Mouse (Mus musculus) C2C12 (cell line): ENCODE measurements around the gene Saa2. TPM values are rescaled to one million over a fixed set of nuclear protein-coding genes. Genes with fewer than 3 reads are reported as not detected.

Experiments
- H3K27me3 ChIP-seq: one replicate; pipeline ENCODE4 v1.6.1; 2011; ENCODE audit not compliant: control insufficient read depth, insufficient read depth, insufficient read length
- H3K36me3 ChIP-seq: one replicate; pipeline ENCODE4 v1.6.1; 2011; ENCODE audit not compliant: control insufficient read depth, insufficient read depth
- H3K4me3 ChIP-seq: one replicate; pipeline ENCODE4 v1.5.1; 2011; ENCODE audit warnings: mild to moderate bottlenecking, control low read depth; ENCODE audit not compliant: poor library complexity, insufficient read depth, severe bottlenecking
- H3K79me2 ChIP-seq: one replicate; pipeline ENCODE4 v1.6.1; 2011; ENCODE audit not compliant: control insufficient read depth, insufficient read depth
- H3K79me3 ChIP-seq: one replicate; pipeline ENCODE4 v1.6.1; 2011; ENCODE audit warnings: low read depth, control low read depth
- H3ac ChIP-seq: one replicate; pipeline ENCODE3; 2011; ENCODE audit warnings: low read depth; ENCODE audit not compliant: control insufficient read depth, insufficient read length
- CEBPB ChIP-seq: IDR thresholded peaks from one replicate; pipeline ENCODE4 v1.6.1; 2011; ENCODE audit warnings: low read depth, mild to moderate bottlenecking, control low read depth, moderate library complexity
- CTCF ChIP-seq: IDR thresholded peaks from one replicate; pipeline ENCODE4 v1.5.1; 2011; ENCODE audit not compliant: control insufficient read depth, insufficient read depth, insufficient read length
- FOSL1 ChIP-seq: IDR thresholded peaks from one replicate; pipeline ENCODE4 v1.8.0; 2011; ENCODE audit warnings: mild to moderate bottlenecking, low read length; ENCODE audit not compliant: poor library complexity, insufficient read depth, severe bottlenecking
- MAX ChIP-seq: IDR thresholded peaks from one replicate; pipeline ENCODE4 v1.6.1; 2011; ENCODE audit warnings: mild to moderate bottlenecking, control low read depth
- MYOD1 ChIP-seq: IDR thresholded peaks from one replicate; pipeline ENCODE4 v1.6.1; 2011; ENCODE audit warnings: low read depth; ENCODE audit not compliant: control insufficient read depth, insufficient read length
- MYOG ChIP-seq: IDR thresholded peaks from one replicate; pipeline ENCODE4 v1.6.1; 2011; ENCODE audit not compliant: control insufficient read depth, insufficient read length; ENCODE audit errors: extremely low read depth
- USF1 ChIP-seq: IDR thresholded peaks from one replicate; pipeline ENCODE4 v1.6.1; 2011; ENCODE audit warnings: low read depth, mild to moderate bottlenecking, control low read depth, moderate library complexity
- polyA plus RNA-seq: library from polyadenylated mRNA; unstranded; fragments of >200 nt; fragmentation: generic; extraction: Trizol; gene quantifications from one replicate; pipeline ENCODE4 v1.2.1, GENCODE M21; 2012; ENCODE audit warnings: missing spikeins

Saa2 gene
- polyA plus RNA-seq, 1 experiment = 0.04 TPM

- Histone ChIP-seq H3K4me3 (no peak overlapping the region), H3K36me3 (no peaks in the 10 kb centered on the region), H3K79me3 (no peaks in the 10 kb centered on the region), H3ac (no peak overlapping the region), H3K27me3 (no peaks in the 10 kb centered on the region), H3K79me2 (no peaks in the 10 kb centered on the region)
- no peak for TF ChIP-seq FOSL1
- no peak for TF ChIP-seq MAX
- TF ChIP-seq CTCF = no peak
These were observed 5.2 kb upstream of the Saa2 start for GRCm38 (mm10) chr7:46746381-46746780.

GRCm38 (mm10) chr7:46748459-46748858 is 3.1 kb upstream of the Saa2 start:
- no peak overlapping the region for H3K4me3 ChIP-seq
- no peak overlapping the region for H3ac ChIP-seq
- H3K79me3 ChIP-seq = no peaks in the 10 kb centered on the region
- no peaks in the 10 kb centered on the region for H3K27me3 ChIP-seq
- no peaks in the 10 kb centered on the region for H3K79me2 ChIP-seq
- TF ChIP-seq MAX (no peak), CEBPB (no peak), USF1 (no peak), MYOG (no peak), CTCF (no peak), FOSL1 (no peak), MYOD1 (no peak)
- no peaks in the 10 kb centered on the region for H3K36me3 ChIP-seq

- H3K79me2 ChIP-seq = no peaks in the 10 kb centered on the region
- H3ac ChIP-seq = no peak overlapping the region
- no peak for TF ChIP-seq USF1
- TF ChIP-seq FOSL1 = peak; percentile 38
- no peak for TF ChIP-seq CTCF
- no peak for TF ChIP-seq MYOG
- TF ChIP-seq CEBPB = no peak
- TF ChIP-seq MAX = peak; percentile 59
- TF ChIP-seq MYOD1 = peak; percentile 94
- peaks cover 42% of the 10 kb centered on the region for H3K36me3 ChIP-seq
- no peak overlapping the region for H3K4me3 ChIP-seq
- H3K27me3 ChIP-seq = no peaks in the 10 kb centered on the region
- no peaks in the 10 kb centered on the region for H3K79me3 ChIP-seq
These were observed 9.6 kb downstream of the Saa2 start for GRCm38 (mm10) chr7:46761049-46761795.

GRCm38 (mm10) chr7:46762601-46763000 is 11.0 kb downstream of the Saa2 start:
- Histone ChIP-seq H3K79me3 (no peaks in the 10 kb centered on the region), H3K36me3 (peaks cover 51% of the 10 kb centered on the region), H3K27me3 (no peaks in the 10 kb centered on the region), H3K4me3 (no peak overlapping the region), H3K79me2 (no peaks in the 10 kb centered on the region), H3ac (no peak overlapping the region)
- TF ChIP-seq CEBPB = no peak

DNA sequence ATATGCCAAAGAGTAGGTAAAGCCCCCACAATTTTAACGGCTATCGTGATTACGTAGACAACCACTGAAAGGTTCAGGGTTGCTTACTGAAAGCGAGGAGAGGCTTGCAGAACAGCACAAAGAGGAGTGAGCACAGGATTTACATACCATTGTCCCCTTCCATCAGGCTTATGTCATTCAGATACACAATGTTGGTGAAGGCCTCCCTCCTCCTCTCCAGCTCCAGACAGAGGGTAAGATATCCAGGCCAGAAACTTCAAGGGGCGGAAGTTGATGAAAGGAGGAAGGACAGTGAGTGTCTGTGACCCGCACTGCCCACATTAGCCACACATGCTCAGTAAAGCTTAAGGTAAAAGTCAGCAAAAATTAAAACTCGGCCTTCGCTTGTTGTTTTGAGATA is 13.1 kb downstream of the Saa2 start:
- H3K79me2 ChIP-seq = no peaks in the 10 kb centered on the region
- no peak overlapping the region for H3ac ChIP-seq
- no peaks in the 10 kb centered on the region for H3K27me3 ChIP-seq
- no peak overlapping the region for H3K4me3 ChIP-seq
- H3K79me3 ChIP-seq = no peaks in the 10 kb centered on the region
- TF ChIP-seq USF1 = no peak
- H3K36me3 ChIP-seq = peaks cover 59% of the 10 kb centered on the region

- H3K27me3 ChIP-seq = no peaks in the 10 kb centered on the region
- no peaks in the 10 kb centered on the region for H3K79me3 ChIP-seq
- no peak overlapping the region for H3ac ChIP-seq
- H3K36me3 ChIP-seq = peaks cover 60% of the 10 kb centered on the region
- H3K4me3 ChIP-seq = no peak overlapping the region
- TF ChIP-seq FOSL1 = no peak
- no peak for TF ChIP-seq MYOD1
- no peak for TF ChIP-seq CEBPB
- TF ChIP-seq MAX = no peak
- TF ChIP-seq USF1 = no peak
- no peak for TF ChIP-seq CTCF
- TF ChIP-seq MYOG = no peak
- H3K79me2 ChIP-seq = no peaks in the 10 kb centered on the region
These were observed 15.8 kb downstream of the Saa2 start for GRCm38 (mm10) chr7:46767371-46767770.
